Mouse (Mus musculus): ENCODE data around the gene Islr.

- TF ChIP-seq CTCF (IDR thresholded peaks at IDR 0.05; ENCODE audit: extremely low read depth, insufficient read depth, low read length) (no peak), POLR2A (IDR thresholded peaks at IDR 0.05; ENCODE audit: extremely low read depth, insufficient read depth, low read length) (no peak)
Observed at GRCm38 (mm10) chr9:58248746-58249413, 44.8 kb upstream of the Islr start.

Data from cortical plate, adult 2 months (tissue).